Mouse (Mus musculus) ovary, postnatal 10 days (tissue): ENCODE measurements at regions not wholly inside any gene's neighbourhood (a gene's known extent, or its start where the extent isn't known, plus 50 kb on each side); places are given as distances from the start of the nearest gene placed in this dataset.
A peak's percentile ranks its signal among the peaks of the same experiment; 100 is the strongest.

Experiments used
- DNase-seq: peaks from one replicate; pipeline ENCODE4 v3.0.0; 2022; ENCODE audit warnings: low spot score

DNA sequence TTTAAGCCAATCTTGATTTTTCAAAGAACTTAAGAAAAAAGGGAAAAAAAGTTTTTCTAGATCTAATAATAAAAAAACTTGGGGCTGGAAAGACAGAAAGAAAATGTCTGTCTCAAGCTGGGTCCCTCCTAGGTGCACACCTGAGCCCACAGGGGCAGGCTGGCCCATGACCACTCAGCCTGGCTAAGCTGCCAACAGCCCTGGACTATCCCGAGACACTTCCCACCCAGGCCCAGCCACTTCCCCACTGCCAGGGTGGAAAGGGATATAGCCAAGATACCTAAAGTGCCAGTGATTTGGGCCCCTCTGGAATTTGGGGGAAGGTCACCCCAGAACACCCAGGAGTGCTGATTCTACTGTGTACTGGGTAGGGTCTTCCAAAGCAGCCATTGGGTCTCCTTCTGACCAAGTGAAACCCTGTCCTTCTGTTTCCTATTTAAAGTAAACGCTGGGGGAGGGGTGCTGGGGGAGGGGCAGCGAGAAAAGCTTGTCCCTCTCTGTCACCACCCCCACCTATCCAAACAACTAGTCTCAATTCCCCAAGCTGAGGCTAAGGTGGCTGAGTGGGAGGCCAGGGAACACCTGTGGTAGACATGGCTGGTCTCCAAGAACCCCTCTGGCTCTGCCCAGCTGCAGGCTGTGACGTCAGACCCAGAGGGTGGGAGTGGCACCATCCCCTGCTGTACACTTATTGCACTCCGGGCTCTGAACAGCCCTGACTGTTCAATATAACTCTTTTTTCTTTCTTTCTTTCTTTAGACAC is 62.6 kb downstream of the Mcfd2 start:
- no peak for DNase-seq

GRCm38 (mm10) chr17:87202490-87202889 is 63.2 kb downstream of the Mcfd2 start:
- DNase-seq = peak; percentile 38

DNA sequence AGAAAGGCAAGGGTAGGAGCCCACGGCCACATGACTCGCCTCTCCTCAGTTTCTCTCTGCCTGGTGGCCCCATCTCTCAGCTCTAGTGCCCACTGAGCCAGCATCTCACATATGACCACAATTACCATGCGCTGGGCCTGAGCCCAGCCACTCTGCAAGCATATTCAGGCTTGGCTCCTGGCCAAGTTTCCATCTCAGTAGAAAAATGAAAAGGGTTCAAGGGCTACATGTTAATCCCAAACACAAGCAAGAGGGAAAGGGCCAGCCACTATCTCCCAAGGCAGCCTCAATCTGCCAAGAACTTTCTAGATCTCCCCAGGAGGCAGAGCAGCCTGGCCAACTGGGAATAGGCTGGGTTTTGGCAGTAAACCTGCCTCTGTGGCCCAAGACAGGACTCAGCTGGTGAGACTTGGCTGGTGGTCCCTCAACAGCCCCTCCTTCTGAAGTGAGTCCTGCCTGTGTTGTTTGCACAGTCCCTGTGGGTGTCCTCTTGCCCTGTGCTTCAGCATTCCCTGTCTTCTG is 65.0 kb downstream of the Mcfd2 start:
- peak; percentile 41 for DNase-seq

DNA sequence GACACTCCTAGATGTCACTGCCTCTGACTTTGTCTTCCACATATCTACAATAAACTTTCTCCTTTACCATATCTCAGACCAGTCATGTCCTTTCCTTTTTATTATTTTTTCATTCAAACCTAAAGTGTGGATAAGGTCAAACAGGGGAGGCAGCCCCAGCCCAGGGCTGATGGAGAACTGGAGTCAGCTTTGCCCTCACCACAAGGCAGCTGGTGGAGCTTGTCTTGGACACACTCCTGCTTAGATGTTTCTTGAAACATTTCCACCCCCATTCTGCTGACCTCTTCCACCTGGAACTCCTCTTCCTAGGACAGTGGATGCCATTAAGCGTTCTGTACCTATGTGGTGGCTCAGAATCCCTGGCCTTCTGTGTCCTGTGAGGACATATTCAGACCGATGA is 65.6 kb downstream of the Mcfd2 start:
- DNase-seq = no peak

DNA sequence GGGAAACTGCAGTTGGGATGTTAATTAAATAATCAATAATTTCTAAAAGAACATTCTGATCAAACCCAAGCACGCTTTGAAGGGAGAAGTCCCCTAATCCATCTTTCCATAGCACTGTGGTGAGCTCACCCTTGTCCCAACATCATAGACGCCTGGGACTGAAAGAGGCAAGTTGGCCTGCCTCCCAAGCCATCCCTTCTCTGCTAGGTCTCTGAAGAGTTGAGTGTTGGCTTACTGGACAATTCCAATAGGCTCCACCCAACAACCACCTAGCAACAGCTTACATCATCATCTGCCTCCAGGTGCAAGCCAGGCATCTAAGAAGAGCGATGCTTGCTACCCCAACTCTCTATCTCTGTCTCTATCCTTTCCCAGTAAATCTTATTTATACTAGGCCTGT is 66.6 kb downstream of the Mcfd2 start:
- DNase-seq = no peak

DNA sequence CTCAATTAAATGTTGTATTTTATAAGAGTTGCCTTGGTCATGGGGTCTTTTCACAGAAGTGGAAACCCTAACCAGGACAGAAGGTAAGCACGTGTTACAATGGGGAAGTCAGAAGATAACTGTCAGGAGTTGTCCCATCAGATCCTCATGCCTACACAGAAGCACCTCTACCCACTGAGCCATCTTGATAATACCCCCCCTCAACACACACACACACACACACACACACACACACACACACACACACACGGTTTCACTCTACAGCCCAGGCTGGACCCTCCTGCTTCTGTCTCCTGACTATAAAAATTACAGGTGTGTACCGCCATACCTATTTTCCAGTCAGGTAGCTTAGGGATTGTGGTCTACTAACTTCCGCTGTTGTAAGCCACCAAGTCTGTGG is 68.3 kb downstream of the Mcfd2 start:
- DNase-seq = no peak

- DNase-seq = no peak
Measured at GRCm38 (mm10) chr17:87194639-87195038, 71.1 kb downstream of the Mcfd2 start.

DNA sequence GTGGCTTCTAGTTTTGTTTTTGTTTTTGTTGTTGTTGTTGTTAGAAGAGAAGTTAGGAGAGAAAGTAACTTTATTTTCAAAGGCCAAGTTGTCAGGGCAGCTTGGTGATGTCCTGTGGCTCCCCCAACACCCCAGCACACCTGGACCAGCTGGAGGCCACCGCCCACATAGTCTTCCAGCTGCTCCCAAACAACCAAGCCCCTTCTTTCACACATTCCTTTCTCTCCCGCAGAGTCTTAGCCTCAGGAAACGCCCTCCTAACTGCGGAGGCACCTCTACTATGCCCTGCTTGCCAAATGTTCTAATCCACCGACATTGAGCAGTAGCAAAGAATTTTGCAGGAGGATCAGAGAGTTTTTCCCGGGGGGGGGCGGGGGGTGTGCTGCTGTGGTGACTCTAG is 72.3 kb downstream of the Mcfd2 start:
- DNase-seq = no peak

DNA sequence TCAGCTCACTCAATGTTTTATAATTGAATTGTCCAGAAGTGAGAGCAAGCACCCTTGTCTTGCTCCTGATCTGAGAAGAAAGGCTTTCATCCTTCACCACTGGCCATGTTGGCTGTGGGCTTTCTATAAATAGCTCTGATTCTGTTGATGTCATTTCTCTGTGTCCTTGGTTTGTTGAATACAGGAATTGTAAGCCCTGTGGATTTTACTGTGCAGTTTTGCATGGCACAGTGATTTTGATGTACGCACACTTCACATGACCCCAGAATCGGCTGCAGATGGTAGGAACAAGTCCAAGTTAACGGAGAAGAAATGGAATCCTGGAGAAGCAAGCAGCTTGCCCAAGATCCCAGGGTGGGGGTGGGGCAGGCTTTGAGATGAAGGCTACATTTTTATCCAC is 76.1 kb downstream of the Mcfd2 start:
- DNase-seq = no peak
